In the genomic region with DNA sequence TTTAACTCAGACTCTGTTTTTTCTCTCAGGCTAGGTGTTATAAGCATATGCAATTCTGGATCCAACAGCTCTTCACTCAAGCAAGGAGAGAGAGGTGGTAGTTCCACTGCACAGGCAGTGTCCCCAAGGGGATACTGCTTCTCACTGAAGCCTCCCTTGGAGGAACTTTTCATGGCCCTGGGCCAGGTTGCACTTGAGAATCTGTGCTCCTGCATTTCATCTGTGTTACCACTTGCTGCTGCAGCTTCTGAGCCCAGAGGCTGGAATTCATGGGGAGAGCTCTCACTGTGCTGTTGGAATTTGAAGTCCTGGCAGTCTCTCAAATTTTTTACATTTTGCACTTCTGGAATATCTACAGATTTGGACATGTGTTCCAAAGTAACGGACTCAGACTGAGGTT, we compare ENCODE assay signal across 9 mouse cellular contexts.
DNase-seq lines count a peak whose midpoint lies in the region; ATAC-seq and TF ChIP-seq lines count a peak whose summit lies in the region.
"Had no signal": no experiment of that assay in that cellular context is flagged by ENCODE, and none has a peak within 500 bp of the region (broad histone marks: within the 10 kb centered on the region; RNA-seq: fewer than 3 reads in every experiment).

No protein-coding gene starts in this region.

- H3K36me3 ChIP-seq in limb, embryonic 15.5 days = peaks cover 16% of the 10 kb centered on the region; the same call in 1 of the 2 replicates
- no peaks in the 10 kb centered on the region for H3K36me3 ChIP-seq in thymus, adult 2 months (ENCODE audit: control insufficient read depth, insufficient read depth, low read length)

- peaks cover 75% of the 10 kb centered on the region for H3K4me1 ChIP-seq in limb, embryonic 15.5 days
- peaks cover 12% of the 10 kb centered on the region for H3K4me1 ChIP-seq in thymus, adult 2 months (replicated peaks; ENCODE audit: control insufficient read depth, insufficient read depth, low read length)

- no peaks in the 10 kb centered on the region for H3K9me3 ChIP-seq in limb, embryonic 15.5 days
- H3K9me3 ChIP-seq: megakaryocyte, embryonic 14.5 days had no signal

- H3K9ac ChIP-seq in limb, embryonic 15.5 days = no peak overlapping the region

- H3K27me3 ChIP-seq in limb, embryonic 15.5 days = no peaks in the 10 kb centered on the region
- no peaks in the 10 kb centered on the region for H3K27me3 ChIP-seq in thymus, adult 2 months (ENCODE audit: control insufficient read depth, insufficient read depth, low read length)
- H3K27me3 ChIP-seq: megakaryocyte, embryonic 14.5 days had no signal

- H3K27ac ChIP-seq in limb, embryonic 15.5 days = no peak overlapping the region; the same call in 1 of the 2 replicates
- no peak overlapping the region for H3K27ac ChIP-seq in thymus, adult 2 months (ENCODE audit: control insufficient read depth, insufficient read depth, low read length)

- ATAC-seq in limb, embryonic 15.5 days (ENCODE audit: insufficient number of reproducible peaks, low FRiP score, low TSS enrichment, low read depth) = no peak

- peak; percentile 33 for DNase-seq in gastrocnemius, postnatal 10 days
- no peak for DNase-seq in gastrocnemius, adult 8-10 months (ENCODE audit: low spot score in 2 of 2)
- peak; percentile 27 for DNase-seq in right cerebral cortex, postnatal 14 days
- no peak for DNase-seq in right cerebral cortex, postnatal 25 days
- peak; percentile 71 for DNase-seq in testis, postnatal 10 days (ENCODE audit: low spot score)
- DNase-seq in layer of hippocampus, postnatal 25 days (ENCODE audit: extremely low spot score in 1 of 2, low spot score in 1 of 2) = no peak
- DNase-seq in thymus, adult 2 months = no peak

- no peak for TF ChIP-seq CTCF in thymus, adult 2 months (IDR thresholded peaks at IDR 0.05; ENCODE audit: borderline replicate concordance, control insufficient read depth, extremely low read depth, insufficient read depth, low read length, poor library complexity)

- no peak overlapping the region for H3K4me3 ChIP-seq in limb, embryonic 15.5 days
- H3K4me3 ChIP-seq in thymus, adult 2 months (ENCODE audit: control insufficient read depth, insufficient read depth, low read length) = no peak overlapping the region

- peak overlapping the region; percentile 27; the same call in 1 of the 2 replicates for H3K4me2 ChIP-seq in limb, embryonic 15.5 days

- no peak for TF ChIP-seq POLR2A in thymus, adult 2 months (IDR thresholded peaks at IDR 0.05; ENCODE audit: control insufficient read depth, extremely low read depth, insufficient read depth, low read length, poor library complexity)

- 29% methylated on average over 1 of the region's 1 CpGs for WGBS in limb, embryonic 15.5 days
- 98% methylated on average over 1 of the region's 1 CpGs for WGBS in thymus, adult 2 months

Comparison
In these comparisons a context has a peak if more than half of its experiments do, and no peak if none do; other contexts are left out.
1. DNase-seq: peak in gastrocnemius, postnatal 10 days (single experiment), right cerebral cortex, postnatal 14 days (single experiment) and testis, postnatal 10 days (single experiment); none in gastrocnemius, adult 8-10 months (0 of 2), right cerebral cortex, postnatal 25 days (single experiment), layer of hippocampus, postnatal 25 days (0 of 2) and thymus, adult 2 months (single experiment).